10 mouse cellular contexts compared by ENCODE assay signal in genomic region chr2:165166664-165167435, GRCm38 (mm10).
DNase-seq lines count a peak whose midpoint lies in the region; ATAC-seq and TF ChIP-seq lines count a peak whose summit lies in the region.
"Had no signal": no experiment of that assay in that cellular context is flagged by ENCODE, and none has a peak within 500 bp of the region (broad histone marks: within the 10 kb centered on the region; RNA-seq: fewer than 3 reads in every experiment).

No protein-coding gene starts in this region.

- intact Hi-C loops in left cerebral cortex, postnatal 25 days (cut with DNase I) = no loop called here
- intact Hi-C loops in gastrocnemius, postnatal 36 days (cut with DNase I) = no loop called here

- no peak for DNase-seq in hindbrain, embryonic 11.5 days (ENCODE audit: low spot score)
- DNase-seq in hindbrain, embryonic 14.5 days (ENCODE audit: low spot score) = no peak
- peak; percentile 86 for DNase-seq in brain, embryonic 14.5 days (ENCODE audit: low read depth)
- peak; percentile 43 to 90 for DNase-seq in left cerebral cortex, postnatal 25 days (ENCODE audit: low spot score in 2 of 2)
- DNase-seq in gastrocnemius, postnatal 36 days = no peak
- DNase-seq in urinary bladder, postnatal 4 days (ENCODE audit: low spot score in 2 of 2) = no peak
- DNase-seq in lung, postnatal 4 days = no peak
- DNase-seq: cerebellum, adult 11-12 months had no signal

- H3K9me3 ChIP-seq in hindbrain, embryonic 11.5 days (ENCODE audit: control insufficient read depth, low read length) = no peaks in the 10 kb centered on the region
- no peaks in the 10 kb centered on the region for H3K9me3 ChIP-seq in hindbrain, embryonic 14.5 days (ENCODE audit: control insufficient read depth, low read length)
- no peaks in the 10 kb centered on the region for H3K9me3 ChIP-seq in E14TG2a.4 (ENCODE audit: low read length)

- 0 out of 2 replicates have a peak, but pooled peaks have one; percentile 56 for ATAC-seq in hindbrain, embryonic 11.5 days (ENCODE audit: low FRiP score)
- ATAC-seq in hindbrain, embryonic 14.5 days (ENCODE audit: low FRiP score) = no peak
- ATAC-seq: intestine, embryonic 16.5 days had no signal

- H3K4me2 ChIP-seq in hindbrain, embryonic 11.5 days (replicated peaks; ENCODE audit: low read depth, low read length) = no peak overlapping the region
- H3K4me2 ChIP-seq in hindbrain, embryonic 14.5 days (replicated peaks) = no peak overlapping the region

- TF ChIP-seq CTCF in E14TG2a.4 (conservative IDR thresholded peaks at IDR 0.05; ENCODE audit: low read length) = no peak
- TF ChIP-seq CTCF in brain, embryonic 14.5 days (IDR thresholded peaks at IDR 0.05; ENCODE audit: borderline replicate concordance, extremely low read depth, insufficient read depth, insufficient read length) = no peak

- H3K27me3 ChIP-seq in hindbrain, embryonic 11.5 days (ENCODE audit: control insufficient read depth, insufficient read depth, low read length) = peaks cover 3% of the 10 kb centered on the region; the same call in 1 of the 2 replicates
- H3K27me3 ChIP-seq in hindbrain, embryonic 14.5 days (ENCODE audit: control insufficient read depth, insufficient read depth, low read length) = 0 out of 2 replicates have a peak, but pooled peaks cover 5% of the 10 kb centered on the region
- H3K27me3 ChIP-seq in E14TG2a.4 (ENCODE audit: insufficient read depth, low read length) = peaks cover 79% of the 10 kb centered on the region

- 17% methylated on average over 15 of the region's 18 CpGs for WGBS in hindbrain, embryonic 11.5 days
- WGBS in hindbrain, embryonic 14.5 days = 18% methylated on average over 18 of the region's 18 CpGs

- no peak overlapping the region for H3K9ac ChIP-seq in hindbrain, embryonic 11.5 days (ENCODE audit: low read depth, low read length)
- H3K9ac ChIP-seq in hindbrain, embryonic 14.5 days = no peak overlapping the region

- H3K4me3 ChIP-seq in hindbrain, embryonic 11.5 days (ENCODE audit: low read depth, low read length) = no peak overlapping the region
- no peak overlapping the region for H3K4me3 ChIP-seq in hindbrain, embryonic 14.5 days (replicated peaks; ENCODE audit: low read length)
- H3K4me3 ChIP-seq in E14TG2a.4 (replicated peaks; ENCODE audit: low read length) = 0 out of 2 replicates have a peak overlapping the region, but pooled peaks have one; percentile 13

- no peaks in the 10 kb centered on the region for H3K36me3 ChIP-seq in hindbrain, embryonic 11.5 days (ENCODE audit: control insufficient read depth, insufficient read depth, low read length)
- no peaks in the 10 kb centered on the region for H3K36me3 ChIP-seq in hindbrain, embryonic 14.5 days (replicated peaks; ENCODE audit: control insufficient read depth, insufficient read depth)
- H3K36me3 ChIP-seq in E14TG2a.4 (ENCODE audit: insufficient read depth, low read length) = no peaks in the 10 kb centered on the region

- TF ChIP-seq POLR2A in brain, embryonic 14.5 days (IDR thresholded peaks at IDR 0.05; ENCODE audit: borderline replicate concordance, extremely low read depth, insufficient read depth, insufficient read length, poor library complexity, severe bottlenecking) = no peak

- peaks cover 8% of the 10 kb centered on the region; the same call in 1 of the 2 replicates for H3K4me1 ChIP-seq in hindbrain, embryonic 11.5 days (replicated peaks; ENCODE audit: control insufficient read depth, insufficient read depth, low read length)
- H3K4me1 ChIP-seq in hindbrain, embryonic 14.5 days (replicated peaks; ENCODE audit: control insufficient read depth, insufficient read depth, low read length) = peaks cover 21% of the 10 kb centered on the region; the same call in 1 of the 2 replicates
- H3K4me1 ChIP-seq in E14TG2a.4 (replicated peaks; ENCODE audit: low read depth, low read length) = peaks cover 40% of the 10 kb centered on the region

- H3K27ac ChIP-seq in hindbrain, embryonic 11.5 days (ENCODE audit: low read depth, low read length) = no peak overlapping the region
- H3K27ac ChIP-seq in hindbrain, embryonic 14.5 days = no peak overlapping the region

Comparison
In these comparisons a context has a peak if more than half of its experiments do, and no peak if none do; other contexts are left out.
1. DNase-seq: peak in brain, embryonic 14.5 days (single experiment) and left cerebral cortex, postnatal 25 days (2 of 2); none in hindbrain, embryonic 11.5 days (single experiment), hindbrain, embryonic 14.5 days (single experiment), gastrocnemius, postnatal 36 days (0 of 2), urinary bladder, postnatal 4 days (0 of 2) and lung, postnatal 4 days (0 of 2).